Mouse (Mus musculus) layer of hippocampus, adult 11-12 months (tissue): Measurements from ENCODE around the gene Sdc4.

Experiments
- DNase-seq: peaks from one replicate; pipeline ENCODE4 v3.0.0; 2022; ENCODE audit warnings: low spot score

Sdc4 gene

DNA sequence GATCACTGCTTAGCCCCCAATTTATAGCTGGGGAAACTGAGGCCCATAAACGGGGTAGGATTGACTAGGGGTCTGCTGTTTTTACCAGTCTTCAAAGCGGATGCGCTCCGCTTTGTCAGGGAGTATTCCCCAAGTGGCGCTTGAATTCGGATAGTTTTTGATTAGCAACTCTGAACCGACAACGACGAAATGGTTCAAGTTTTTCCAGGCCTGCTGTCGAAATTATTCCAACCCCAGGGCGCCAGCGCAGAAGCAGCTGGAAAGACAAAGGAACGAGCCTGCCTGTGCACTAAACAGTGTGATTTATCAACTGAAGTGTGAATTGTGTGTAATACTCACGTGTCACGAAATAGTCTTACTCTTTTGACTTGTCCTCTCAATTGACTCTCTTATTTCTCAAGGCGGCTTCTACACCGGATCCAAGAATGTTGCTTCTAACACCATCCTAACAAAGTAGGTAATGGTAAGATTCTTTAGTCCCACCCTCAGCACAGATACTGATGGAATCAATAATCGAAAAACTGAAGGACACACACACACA is at the start of gene Sdc4:
Gene Sdc4 (minus strand): TSS at position 428 of the 541 bp plus-strand sequence.
- DNase-seq, result no peak

DNA sequence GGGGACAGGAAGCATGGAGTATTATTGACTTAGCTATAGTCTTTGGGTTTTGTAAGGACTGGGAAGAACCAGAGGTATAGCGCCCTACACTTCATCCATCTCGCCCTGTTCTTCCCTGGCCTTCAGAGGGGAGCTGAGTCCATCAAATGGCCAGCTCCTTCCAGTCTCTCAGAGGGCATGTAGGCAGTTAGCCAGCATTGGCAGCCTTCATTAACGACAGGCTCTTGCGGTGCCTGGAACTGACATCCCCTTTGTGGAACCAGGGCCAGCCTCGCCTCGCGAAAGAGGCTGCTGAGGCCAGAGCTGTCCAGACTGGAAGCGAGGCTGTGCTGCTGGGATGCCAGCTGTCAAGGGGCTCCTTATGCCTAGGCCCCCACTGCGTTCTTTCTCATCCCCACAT is 44.1 kb upstream of the Sdc4 start:
- DNase-seq, result peak; percentile 83

DNA sequence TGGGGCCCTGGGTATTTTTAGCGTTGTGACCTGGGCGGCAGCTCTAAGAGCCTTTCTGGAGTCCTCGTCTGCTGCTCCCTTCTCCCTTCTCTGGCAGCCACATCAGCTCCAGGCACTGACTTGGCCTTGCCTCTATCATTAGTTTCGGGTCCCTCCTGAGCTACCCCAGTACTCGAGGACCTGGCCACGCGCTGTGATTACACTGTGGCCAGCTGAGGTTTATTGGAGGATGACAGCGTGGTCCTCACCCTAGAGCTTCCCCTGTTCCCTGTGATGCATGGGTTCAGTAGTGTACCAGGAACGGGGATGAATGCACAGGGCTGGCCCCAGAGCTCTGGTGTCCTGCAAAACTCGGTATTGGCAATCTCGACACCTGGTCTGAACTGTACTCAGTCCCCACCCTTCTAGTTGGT is 43.4 kb upstream of the Sdc4 start:
- DNase-seq, result no peak

DNA sequence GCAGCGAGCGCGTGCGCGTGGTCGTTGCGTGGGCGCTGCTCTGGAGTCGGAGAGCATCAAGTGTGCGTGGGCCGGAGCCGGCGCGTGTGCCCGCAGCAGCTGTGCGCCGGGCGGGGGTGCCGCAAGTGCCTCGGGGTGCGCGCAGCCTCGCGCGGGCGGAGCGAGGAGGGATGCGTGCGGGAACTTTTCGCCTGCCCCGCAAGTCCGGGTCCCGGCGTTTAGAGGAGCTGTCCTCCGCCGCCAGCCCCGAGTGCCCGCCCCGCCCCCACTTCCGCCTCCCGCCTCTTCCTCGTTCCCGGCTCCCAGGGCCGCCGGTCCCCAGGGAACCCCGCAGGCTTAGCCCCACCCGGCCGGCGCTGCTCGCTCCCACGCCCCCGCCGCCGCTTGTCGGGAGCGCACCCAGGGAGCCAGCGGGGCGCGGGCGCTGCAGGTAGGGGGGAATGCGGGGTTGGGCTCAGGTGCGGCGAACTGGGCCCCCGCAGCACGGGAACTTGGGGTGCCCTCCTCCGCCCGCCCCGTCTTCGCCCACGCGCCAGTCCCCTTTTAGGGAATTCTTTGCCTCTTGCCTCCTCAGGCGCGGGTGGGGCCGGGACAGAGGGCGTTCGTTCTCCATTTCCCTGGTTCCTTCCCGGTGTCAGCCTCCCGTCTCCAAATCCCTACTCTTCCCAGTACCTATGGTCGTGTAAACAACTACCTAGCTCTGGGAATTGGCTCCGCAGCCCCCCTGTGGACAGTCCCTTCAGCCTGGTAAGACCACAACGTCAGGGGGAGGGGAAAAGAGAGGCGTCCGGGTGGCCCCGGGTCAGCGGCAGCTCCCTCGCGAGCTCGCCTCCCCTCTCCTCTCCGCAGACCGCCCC is 42.8 kb upstream of the Sdc4 start:
- peak; percentile 83 for DNase-seq

DNA sequence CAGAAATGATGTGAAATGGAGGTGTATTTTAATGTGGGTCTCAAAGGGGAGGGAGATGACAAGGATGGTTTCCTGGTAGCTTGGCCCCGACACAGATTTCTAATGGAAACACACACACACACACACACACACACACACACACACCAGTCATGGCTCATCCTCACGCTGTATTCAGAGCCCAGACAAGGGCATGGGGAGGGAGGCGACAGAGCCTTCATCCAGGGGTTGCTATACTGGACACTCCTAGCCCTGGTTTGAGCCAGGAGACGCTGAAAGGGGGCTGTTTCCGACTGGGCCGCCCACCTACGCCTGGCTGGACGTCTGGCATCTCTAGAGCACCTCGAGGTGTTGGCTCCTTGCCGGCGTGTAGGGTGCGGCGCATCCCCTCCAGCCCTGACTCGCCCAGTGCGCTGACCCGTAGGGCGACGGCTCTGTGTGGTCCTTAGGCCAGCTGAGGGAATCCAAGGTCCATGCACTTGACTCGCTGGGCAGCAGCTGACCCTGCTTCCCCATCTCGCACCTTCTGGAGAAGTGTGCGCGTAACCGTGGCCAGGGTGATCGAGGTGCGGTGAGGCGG is 42.1 kb upstream of the Sdc4 start, which contains the start of gene Dbndd2:
Gene Dbndd2 (plus strand): TSS at position 426 of the 577 bp plus-strand sequence.
- DNase-seq, result no peak

DNA sequence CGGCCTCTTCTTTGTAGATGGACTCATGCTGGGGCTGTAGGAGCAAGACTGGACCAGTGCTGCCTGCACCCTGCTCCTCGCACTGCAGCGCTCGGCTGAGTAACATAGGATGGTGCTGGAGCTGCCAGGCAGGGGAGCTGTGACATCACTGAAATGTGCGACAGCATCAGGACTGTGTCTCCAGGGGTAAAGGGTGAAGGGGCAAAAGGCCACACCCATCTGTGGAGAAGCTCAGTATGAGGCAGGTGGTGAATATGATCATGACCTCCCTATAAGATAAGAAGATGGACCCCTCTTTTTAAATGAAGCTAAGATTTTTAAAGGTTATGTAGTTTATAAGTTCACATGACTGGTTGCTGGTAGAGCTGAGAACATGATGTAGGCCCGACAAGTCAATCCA is 29.9 kb upstream of the Sdc4 start, which contains the start of gene Trp53tg5:
Gene Trp53tg5 (minus strand): TSS at position 101 of the 400 bp plus-strand sequence.
- DNase-seq, result no peak

DNA sequence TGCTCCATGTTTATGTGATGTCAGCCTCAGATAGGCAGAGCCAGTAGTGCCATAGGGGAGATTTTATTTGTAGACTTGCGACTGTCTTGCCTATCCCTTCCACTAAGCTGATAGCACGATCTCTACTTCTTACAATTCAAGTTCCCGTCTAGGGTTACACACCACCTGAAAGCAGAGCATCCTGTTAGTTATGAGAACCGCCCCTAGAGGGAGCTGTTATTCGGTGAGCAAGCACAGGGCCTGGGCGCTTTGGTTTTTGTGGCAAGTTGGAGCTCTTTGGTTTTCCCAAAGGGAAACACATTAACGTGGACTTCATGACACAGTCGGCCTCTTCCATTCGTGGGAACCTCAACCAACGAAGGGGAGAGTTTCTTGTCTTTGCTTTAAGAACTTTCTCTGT is 26.6 kb upstream of the Sdc4 start:
- peak; percentile 76 for DNase-seq

DNA sequence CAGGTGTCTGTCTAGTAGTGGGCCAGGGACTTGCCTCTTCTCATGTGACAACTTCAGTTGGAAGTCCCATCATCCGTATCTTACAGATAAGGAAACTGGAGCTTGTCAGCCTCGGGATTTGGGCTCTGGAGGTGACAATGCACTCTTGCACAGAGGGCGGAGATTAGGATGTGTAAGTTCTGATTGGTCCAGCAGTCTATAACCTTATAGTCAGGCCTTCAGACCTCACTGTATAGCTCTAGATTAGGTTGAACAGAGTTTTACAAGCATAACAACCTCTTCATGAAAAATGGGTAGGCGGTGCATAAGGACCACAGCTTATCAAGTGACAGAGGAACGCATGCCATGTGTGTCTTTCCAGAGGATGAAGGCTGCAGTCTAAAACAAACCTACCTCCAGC is 23.1 kb upstream of the Sdc4 start:
- DNase-seq, result no peak

DNA sequence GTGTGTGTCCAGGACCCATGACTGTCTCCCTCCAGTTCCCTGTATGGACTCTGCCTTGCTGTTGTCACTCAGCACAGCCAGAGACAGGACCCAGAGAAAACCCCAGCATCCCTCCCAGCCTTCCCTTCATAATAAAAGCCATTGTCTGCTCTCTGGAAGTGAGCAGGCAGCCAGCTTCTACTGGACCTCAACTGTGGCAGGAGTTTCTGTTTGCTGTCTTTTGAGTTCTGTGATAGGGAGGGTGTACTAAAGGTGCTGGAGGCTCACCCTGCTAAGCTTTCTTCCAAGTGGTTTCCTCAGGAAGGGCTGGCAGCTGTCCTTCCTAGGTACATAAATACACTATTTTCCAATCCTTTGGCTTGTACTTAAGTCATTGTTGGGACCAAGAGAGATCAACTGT is 21.5 kb upstream of the Sdc4 start:
- DNase-seq, result no peak

DNA sequence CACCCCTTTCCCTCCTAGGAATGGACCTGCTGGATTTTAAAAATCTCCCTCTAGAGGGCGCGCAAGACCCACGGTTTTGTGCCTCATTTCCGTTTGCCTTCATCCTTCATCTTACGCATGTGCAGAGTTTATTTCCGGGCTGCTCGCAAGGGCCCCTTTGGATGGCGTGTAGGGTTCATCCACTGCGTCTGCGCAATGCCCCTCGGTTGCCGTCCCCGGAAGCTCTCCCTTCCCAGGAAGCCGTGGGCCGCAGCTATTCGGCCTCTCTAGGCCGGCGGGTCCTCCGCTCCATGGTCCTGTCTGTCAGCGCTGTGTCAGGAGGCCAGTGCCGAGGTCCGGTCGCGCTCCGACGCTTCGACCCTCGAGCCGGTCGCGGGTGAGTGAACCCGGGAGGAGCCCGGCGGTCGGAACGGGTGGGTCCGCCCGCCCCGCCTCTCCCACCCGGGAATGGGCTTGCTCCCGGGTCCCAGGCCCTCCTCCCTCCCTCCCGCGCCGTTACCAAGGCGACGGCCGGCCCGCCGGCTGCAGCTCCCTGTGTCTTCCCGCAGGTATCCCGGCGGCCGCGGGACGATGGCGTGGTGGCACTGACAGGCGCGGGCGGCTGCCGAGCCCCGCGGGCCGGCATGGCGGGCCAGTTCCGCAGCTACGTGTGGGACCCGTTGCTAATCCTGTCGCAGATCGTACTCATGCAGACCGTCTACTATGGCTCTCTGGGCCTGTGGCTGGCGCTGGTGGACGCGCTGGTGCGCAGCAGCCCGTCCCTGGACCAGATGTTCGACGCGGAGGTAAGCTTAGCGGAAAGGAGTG is 17.3 kb upstream of the Sdc4 start, which contains the start of gene Gm20458:
Gene Gm20458 (plus strand): TSS at position 223 of the 807 bp plus-strand sequence.
- DNase-seq, result peak; percentile 97

DNA sequence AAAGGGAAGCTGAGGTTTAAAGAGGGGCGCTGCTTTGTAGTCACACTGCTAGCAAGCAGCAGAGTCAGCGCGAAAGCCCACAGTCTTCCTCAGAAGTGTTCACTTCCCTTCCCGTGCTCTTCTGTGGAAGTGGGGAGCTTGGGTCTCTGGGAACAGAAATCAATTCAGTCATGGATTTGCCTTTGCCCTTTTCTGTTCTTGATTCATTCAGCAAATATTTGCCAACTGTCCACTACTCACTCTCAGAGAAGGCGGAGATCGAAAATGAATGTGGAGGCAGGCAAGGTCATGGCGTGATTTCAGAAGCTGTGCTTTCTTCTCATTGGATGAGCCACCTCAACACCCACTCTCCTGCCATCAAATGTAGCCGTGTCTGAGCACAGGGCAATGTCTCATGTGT is 14.8 kb upstream of the Sdc4 start:
- DNase-seq, result no peak

DNA sequence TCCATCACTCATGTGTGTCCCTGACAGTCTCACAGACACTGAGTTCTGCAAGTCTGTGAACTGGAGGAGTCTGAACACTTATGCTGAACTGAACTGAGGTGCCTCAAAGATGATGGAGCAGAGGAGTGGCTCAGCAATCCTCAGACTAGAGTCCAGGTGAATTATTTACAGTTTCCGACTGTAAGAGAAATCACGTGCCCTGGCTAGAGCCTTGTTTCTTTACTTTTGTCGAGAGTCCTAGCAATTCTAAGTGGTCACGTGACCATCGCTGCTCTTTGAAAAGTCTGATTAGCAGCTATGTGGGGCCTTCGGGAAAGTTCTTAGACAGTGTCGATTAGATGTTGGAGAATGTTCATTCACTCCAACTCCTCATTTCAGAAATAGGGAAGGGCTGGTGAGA is 14.3 kb upstream of the Sdc4 start:
- no peak for DNase-seq

DNA sequence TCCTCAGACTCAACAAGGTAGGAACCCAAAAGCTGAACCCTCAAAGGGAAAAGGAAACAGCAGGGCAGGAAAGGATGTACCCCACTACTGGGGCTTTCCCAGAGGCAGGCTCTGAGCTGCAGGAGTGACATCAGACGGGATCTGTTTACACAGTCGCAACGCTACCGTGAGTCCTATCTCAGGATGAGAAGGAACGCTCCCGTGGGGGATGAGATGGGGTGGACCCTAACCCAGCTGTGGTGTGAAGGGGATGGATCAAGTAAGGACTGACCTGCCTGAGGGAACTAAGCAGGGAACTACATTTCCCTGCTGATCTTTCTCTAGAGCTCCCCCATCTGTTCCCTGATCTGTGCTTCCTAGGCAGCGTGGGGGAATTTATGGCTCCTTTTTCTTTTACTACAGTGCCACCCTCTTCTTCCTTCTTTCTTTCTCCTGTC is 13.2 kb upstream of the Sdc4 start, which contains the start of gene Sys1:
Gene Sys1 (plus strand): TSS at position 101 of the 437 bp plus-strand sequence.
- DNase-seq, result peak; percentile 53

DNA sequence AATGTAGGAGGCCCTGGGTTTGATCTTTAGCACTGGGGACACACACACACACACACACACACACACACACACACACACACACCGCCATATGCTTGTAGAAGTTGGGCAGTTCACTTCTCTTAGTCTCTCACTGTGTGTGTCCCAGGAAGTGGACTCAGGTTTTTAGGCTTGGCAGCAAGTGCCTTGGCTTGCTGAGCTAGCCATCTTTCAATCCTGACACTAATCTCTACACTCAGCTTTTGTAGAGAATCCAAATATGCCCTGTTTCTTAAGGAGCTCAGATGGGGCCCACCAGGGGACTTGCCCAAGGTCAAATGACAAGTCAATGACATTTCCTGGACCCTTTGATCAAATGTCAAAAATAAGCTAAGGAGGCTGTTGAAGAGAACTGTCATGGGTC is 12.7 kb upstream of the Sdc4 start:
- no peak for DNase-seq

DNA sequence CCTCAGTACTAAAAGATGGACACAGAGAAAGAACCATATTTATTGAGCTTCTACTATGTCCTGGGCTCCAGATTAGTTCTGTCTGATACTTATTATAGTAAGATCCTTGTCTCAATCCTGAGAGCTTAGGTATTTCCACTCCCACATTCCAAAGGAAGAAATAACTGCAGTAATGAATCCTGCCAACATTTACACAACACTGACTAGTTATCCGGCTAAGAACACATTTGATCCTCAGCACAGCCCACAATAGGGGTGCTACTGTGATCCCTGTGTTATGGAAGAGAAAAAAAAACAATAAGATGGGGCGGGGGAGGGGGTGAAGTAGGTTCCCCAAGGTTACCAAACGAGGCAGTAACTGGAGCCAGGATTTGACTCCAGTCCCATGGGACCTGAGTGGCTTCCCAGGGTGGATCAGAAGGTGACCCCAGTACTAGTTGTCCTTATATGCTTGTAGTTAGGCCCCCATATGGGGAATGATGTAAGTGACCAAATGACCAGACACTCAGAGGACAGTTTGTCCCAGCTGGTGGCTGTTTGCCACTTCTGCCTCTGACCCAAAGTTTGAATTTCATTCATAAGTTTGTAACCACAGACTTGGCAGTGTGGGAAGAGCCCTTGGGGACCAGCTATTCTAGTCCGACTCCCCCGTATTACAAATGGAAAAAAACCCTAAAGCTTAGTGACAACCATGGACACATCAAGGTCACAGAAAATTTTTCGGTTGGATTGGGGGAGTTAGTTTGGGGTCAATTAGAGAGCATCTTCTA is 11.9 kb upstream of the Sdc4 start:
- no peak for DNase-seq

DNA sequence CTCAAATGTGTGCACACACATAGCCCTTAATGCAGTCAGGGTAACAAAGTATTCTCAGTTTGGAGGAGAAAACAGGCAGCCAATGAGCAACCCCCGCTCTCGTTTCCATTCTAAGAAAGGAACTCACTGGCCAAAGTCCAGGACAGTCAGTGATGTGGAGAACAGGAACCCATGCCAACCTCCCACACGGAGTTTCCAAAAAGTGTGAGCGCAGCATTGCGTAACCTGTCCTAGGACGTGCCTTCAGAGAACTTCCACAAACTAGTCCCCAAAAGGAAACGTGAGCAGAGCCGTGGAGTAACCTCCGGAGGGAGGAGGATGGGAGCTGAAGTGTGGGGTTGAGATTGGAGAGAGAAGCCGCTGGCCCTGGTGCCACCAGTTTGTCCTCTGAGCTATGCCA is 11.2 kb upstream of the Sdc4 start:
- DNase-seq, result peak; percentile 81

DNA sequence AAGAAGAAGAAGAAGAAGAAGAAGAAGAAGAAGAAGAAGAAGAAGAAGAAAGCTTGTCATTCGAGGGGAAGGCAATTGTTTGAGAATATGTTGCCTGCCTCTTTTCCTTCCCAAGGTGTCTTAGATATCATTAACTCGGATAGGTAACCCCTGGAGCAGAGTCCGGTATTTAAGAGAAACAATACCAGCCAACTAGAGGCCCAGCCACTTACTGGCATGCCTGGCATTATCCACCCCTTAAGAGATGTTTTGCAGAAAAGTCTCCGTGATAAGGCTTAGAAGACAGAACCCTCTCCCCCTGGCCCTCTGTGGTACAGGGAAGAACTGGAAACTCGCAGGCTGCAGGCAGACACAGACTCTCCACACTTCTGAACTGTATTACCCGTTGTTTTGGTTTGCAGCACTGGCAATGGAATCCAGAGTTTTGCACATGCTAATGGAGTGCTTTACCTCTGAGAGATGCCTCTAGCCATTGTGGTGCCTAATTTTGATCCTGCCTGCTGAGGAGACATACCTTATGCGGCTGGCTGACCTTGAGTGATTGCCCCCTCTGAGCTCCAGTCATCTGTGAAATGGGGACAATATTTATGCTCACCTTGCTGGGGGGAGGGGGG is 10.3 kb upstream of the Sdc4 start:
- DNase-seq, result no peak

DNA sequence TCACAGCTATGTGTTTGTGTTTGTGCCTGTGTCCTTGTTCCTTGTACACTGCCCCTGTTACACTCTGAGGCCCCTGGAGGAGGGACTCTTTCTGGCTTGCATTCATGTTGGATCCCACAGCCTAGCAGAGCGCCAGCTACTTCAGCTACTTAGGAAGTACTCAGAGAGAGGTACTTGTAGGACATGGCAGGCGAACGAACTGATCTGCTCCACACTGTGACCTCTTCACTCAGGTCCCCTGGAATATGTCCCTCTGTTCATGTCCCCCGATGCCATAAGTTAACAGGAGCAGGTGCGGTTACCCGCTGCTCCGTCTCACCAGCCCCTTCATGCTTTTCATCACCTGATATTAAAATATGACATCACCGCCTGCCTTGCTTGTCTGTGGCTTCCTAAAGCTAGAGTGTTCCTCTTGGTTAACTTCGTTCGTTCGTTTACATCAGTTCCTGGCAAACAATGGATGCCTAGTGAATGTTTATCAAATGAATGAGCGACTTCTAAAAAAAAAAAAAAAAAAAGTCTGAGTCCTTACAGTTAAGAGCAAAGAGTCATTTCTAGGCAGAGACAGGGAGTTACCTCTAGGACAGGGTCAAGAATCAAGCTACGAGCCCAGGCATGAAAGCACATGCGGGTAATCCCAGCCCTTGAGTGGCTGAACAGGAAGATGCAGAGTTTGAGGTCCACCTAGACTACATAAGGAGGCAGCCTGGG is 9.5 kb upstream of the Sdc4 start:
- DNase-seq, result no peak

DNA sequence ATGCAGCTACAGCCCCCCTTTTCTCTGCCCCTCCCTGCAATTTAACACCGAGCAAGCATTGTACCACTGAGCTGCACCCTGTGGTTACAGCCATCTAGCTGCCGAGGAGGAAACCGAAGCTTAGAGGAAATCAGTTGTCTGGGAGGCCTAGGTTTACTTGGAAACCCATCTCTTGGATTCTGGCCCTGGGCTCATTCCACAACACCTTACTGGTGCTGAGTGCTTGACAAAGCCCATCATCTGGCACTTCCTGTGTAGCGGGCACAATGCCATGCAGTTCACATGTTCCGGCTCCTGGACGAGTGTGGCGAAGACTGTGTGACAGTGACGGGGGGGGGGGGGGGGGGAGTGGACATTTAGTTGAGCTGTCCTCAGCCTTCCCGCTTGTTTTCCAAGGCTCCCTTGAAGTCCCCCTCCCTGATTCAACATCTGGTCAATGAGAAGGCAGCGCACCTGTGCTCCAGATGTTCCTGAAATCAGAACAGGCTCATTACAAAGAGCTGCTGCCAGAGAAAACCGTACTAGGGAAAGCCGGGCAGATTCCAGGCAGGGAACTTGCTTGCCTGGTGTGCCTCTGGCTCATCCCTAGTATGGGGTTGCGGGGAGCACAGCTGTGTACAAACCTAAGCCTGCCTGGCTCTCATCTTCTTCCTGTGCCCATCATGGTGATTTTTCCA is 8.5 kb upstream of the Sdc4 start:
- DNase-seq, result no peak
